Mouse (Mus musculus): ENCODE results near the gene Chchd3.

DNA sequence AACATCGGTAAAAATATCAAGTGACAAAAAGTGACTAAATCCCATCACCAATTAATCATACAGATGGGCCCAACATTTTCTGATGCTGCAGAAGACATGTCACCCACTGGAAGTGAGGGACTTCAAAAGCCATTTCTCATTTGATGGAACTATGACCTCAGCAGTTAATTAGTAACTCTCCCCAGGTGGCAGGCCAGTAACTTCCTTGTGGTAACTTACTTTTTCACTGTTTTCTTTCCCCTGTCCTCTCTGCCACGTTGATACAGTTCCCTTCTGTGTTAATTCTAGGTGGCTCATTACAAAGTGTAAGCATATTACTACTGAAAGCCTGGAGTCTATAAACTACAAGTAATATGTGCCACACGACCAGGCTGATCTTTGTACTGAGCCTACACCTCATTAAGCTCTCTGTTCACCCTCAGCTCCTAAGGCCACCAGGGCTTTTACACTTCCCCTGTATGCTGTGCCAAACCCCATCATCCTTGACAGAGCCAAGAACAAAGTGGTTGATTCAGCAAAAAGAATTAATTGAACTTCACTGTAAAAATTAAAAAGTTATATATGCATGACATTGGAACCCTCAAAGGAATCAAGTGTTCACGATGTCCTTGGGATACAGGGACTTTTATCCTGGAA is 171.0 kb downstream of the Chchd3 start:
- TF ChIP-seq HCFC1 (IDR thresholded peaks at IDR 0.05; ENCODE audit: borderline replicate concordance, insufficient read depth, low read length) (no peak), MAFK (IDR thresholded peaks at IDR 0.05; ENCODE audit: insufficient read depth, low read depth, low read length) (no peak), ZNF384 (IDR thresholded peaks at IDR 0.05; ENCODE audit: low read depth, low read length) (no peak), ZC3H11A (IDR thresholded peaks at IDR 0.05; ENCODE audit: borderline replicate concordance, low read depth, low read length) (no peak), CHD2 (IDR thresholded peaks at IDR 0.05; ENCODE audit: low read depth, low read length) (no peak)
